Mouse (Mus musculus) limb, embryonic 12.5 days (tissue): Measurements from ENCODE around the gene Il3ra. TPM values are rescaled to one million over a fixed set of nuclear protein-coding genes. Genes with fewer than 3 reads are reported as not detected.

ENCODE experiments used
- ATAC-seq: fragments of 200-750 bp; cut with Nextera tagmentation; 2 replicates; pipeline ENCODE4 v1.8.0; 2017; ENCODE audit warnings: low read depth, moderate TSS enrichment; ENCODE audit not compliant: insufficient number of reproducible peaks, insufficient read depth, low FRiP score, low TSS enrichment
- H3K27ac ChIP-seq: fragments of 300-500 bp; sonication (generic); 2 replicates; pipeline ENCODE4 v1.5.1; 2016; ENCODE audit warnings: mild to moderate bottlenecking, moderate library complexity
- H3K27me3 ChIP-seq: fragments of 300-500 bp; sonication (generic); 2 replicates; pipeline ENCODE4 v1.6.1; 2016; ENCODE audit warnings: mild to moderate bottlenecking, moderate library complexity
- H3K36me3 ChIP-seq: fragments of 300-500 bp; sonication (generic); 2 replicates; pipeline ENCODE4 v1.6.1; 2016; ENCODE audit warnings: mild to moderate bottlenecking, moderate library complexity
- H3K4me1 ChIP-seq: fragments of 300-500 bp; sonication (generic); replicated peaks from 2 replicates; pipeline ENCODE4 v1.6.1; 2016
- H3K4me2 ChIP-seq: fragments of 300-500 bp; sonication (generic); 2 replicates; pipeline ENCODE4 v1.6.1; 2016; ENCODE audit warnings: mild to moderate bottlenecking, moderate library complexity
- H3K4me3 ChIP-seq: fragments of 300-500 bp; sonication (generic); replicated peaks from 2 replicates; pipeline ENCODE4 v1.5.1; 2016; ENCODE audit warnings: mild to moderate bottlenecking
- H3K9ac ChIP-seq: fragments of 300-500 bp; sonication (generic); replicated peaks from 2 replicates; pipeline ENCODE4 v1.6.1; 2016; ENCODE audit warnings: mild to moderate bottlenecking, moderate library complexity
- H3K9me3 ChIP-seq: fragments of 300-500 bp; sonication (generic); 2 replicates; pipeline ENCODE4 v1.6.1; 2016; ENCODE audit warnings: mild to moderate bottlenecking, moderate library complexity
- WGBS: fragments of 180-500 bp; shearing (Covaris S2); methylation state at CpG from one replicate; pipeline ENCODE4 v1.1.7; 2016; 5-methylcytosine and 5-hydroxymethylcytosine counted together
- polyA plus RNA-seq: library from polyadenylated mRNA; unstranded; fragments of >200 nt; fragmentation: Nextera tagmentation; extraction: Ambion mirVana; gene quantifications from 2 replicates; pipeline ENCODE4 v1.2.1, GENCODE M21; 2016

The Il3ra gene
- polyA plus RNA-seq, 1 experiment from 2014 or later = 5.3 TPM

DNA sequence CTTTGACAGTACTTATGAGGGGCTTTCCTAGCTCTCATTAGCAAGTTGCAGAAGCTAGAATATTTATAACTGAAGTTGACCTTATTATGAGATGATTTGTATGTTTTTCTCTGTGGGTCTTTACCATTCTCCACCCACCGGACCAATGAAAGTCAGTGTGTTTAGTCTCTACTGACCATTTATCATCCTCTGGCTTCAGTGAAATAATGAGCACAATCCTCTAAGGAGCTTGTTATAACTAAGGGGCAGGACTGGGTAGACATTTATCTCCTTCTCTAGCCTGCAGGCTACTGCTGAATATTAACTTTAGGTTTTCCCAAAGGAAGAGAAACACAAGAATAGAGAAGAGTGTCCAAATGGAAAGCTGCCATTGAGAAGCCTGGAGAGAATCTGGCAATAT, 49.5 kb downstream of the Il3ra start:
- Histone ChIP-seq H3K9me3 (no peaks in the 10 kb centered on the region), H3K4me1 (no peaks in the 10 kb centered on the region), H3K4me3 (no peak overlapping the region), H3K27ac (no peak overlapping the region), H3K36me3 (no peaks in the 10 kb centered on the region), H3K27me3 (no peaks in the 10 kb centered on the region), H3K9ac (no peak overlapping the region), H3K4me2 (no peak overlapping the region)
- no peak for ATAC-seq
- 100% methylated on average over 1 of the region's 1 CpGs for WGBS

DNA sequence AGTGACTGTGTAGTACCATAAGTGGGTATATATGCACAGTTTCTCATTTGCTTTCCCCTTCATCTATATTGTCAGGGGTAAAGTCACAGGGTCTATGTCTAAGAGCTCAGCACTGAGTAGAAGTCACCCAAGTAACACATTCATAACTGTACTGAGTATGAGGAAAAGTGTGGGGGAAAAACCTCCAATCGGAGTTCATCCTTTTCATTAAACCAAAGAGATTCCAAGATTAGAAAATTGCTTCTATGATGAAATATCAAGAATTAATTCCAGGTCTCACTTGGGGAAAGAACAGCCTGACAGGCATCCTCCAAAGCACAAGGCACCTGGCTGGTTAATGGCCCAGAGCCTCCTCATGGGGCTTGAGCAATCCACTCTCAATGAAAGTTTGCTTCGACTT, 54.9 kb downstream of the Il3ra start, which contains the start of gene Olfr721-ps1:
Gene Olfr721-ps1, plus strand, starts transcription at position 301 of the 400 bp plus-strand sequence.
- no peak within 1 kb of the TSS for H3K27ac ChIP-seq
- H3K27me3 ChIP-seq = no peaks in the 10 kb centered on the region
- no peaks in the 10 kb centered on the region for H3K4me1 ChIP-seq
- 91% methylated on average over 2 of the region's 2 CpGs for WGBS
- H3K9ac ChIP-seq = no peak within 1 kb of the TSS
- ATAC-seq = no peak
- H3K4me3 ChIP-seq = no peak within 1 kb of the TSS
- H3K4me2 ChIP-seq = no peak within 1 kb of the TSS
- no peaks in the 10 kb centered on the region for H3K9me3 ChIP-seq
- H3K36me3 ChIP-seq = no peaks in the 10 kb centered on the region

Other genes with a start within 250 kb of the Il3ra start
- gene Psmd6, start 225.3 kb upstream of the Il3ra start, polyA plus RNA-seq = 275 TPM in 2 replicates
- gene Olfr720, start 159.4 kb upstream of the Il3ra start, polyA plus RNA-seq = not detected in 2 replicates
- not detected in 2 replicates for gene Olfr31, start 23.4 kb upstream of the Il3ra start, polyA plus RNA-seq
- not detected in 2 replicates for gene Olfr721-ps1, start 55.0 kb downstream of the Il3ra start, polyA plus RNA-seq